Mouse (Mus musculus) adrenal gland, adult 8-10 months (tissue): Measurements from ENCODE around the gene Kcnn1. TPM values are rescaled to one million over a fixed set of nuclear protein-coding genes. Genes with fewer than 3 reads are reported as not detected.

Experiments
- microRNA-seq, 2 experiments: library from miRNA; unstranded; fragments of <30 nt; microRNA quantifications; one replicate each; pipeline ENCODE4 v1.2.0; 2022
- total RNA-seq, 4 experiments: library from RNA; stranded (reverse); gene quantifications; 2 replicates each; pipeline ENCODE4 v1.2.4; 2022

The Kcnn1 gene
- total RNA-seq, 4 experiments from 2014 or later, result 4.2 to 4.7 (median 4.4) TPM

Small RNA genes lying within 50 kb of the gene (microRNA-seq; reads per million reads assigned to microRNA genes)
- gene Mir7067, result 0.34 to 0.88 reads per million in 2 experiments
- gene Mir7240, result 0.35 to 1.2 reads per million in 2 experiments

Other genes with a start within 250 kb of the Kcnn1 start
- 1 to 10 TPM; 1.5 to 4.4 (median 3.2) TPM for gene Lrrc25, start 247.1 kb downstream of the Kcnn1 start, total RNA-seq
- gene Gdf15, start 230.8 kb downstream of the Kcnn1 start, total RNA-seq, result 1 to 10 TPM; 1.8 to 3.5 (median 3.0) TPM
- 100 to 1,000 TPM; 129 to 163 (median 131) TPM for gene Pgpep1, start 202.9 kb downstream of the Kcnn1 start, total RNA-seq
- gene Lsm4, start 190.0 kb downstream of the Kcnn1 start, total RNA-seq, result 100 to 1,000 TPM in 1 of 4 experiments, 10 to 100 TPM in 3; 81.4 to 101 (median 86.6) TPM
- gene Jund, start 164.3 kb downstream of the Kcnn1 start, total RNA-seq, result 100 to 1,000 TPM; 187 to 329 (median 253) TPM
- gene Iqcn, start 159.8 kb downstream of the Kcnn1 start, total RNA-seq, result under 1 TPM in 3 of 4 experiments, not detected in 1; 0.07 to 0.09 (median 0.08) TPM
- gene Gm3336, start 144.7 kb downstream of the Kcnn1 start, total RNA-seq, result not detected
- under 1 TPM; 0.26 to 0.86 (median 0.30) TPM for gene Pde4c, start 139.5 kb downstream of the Kcnn1 start, total RNA-seq
- 10 to 100 TPM; 59.6 to 90.1 (median 74.4) TPM for gene Rab3a, start 108.6 kb downstream of the Kcnn1 start, total RNA-seq
- gene Mpv17l2, start 102.3 kb downstream of the Kcnn1 start, total RNA-seq, result 100 to 1,000 TPM; 106 to 166 (median 126) TPM
- 10 to 100 TPM; 44.0 to 73.8 (median 57.9) TPM for gene Pik3r2, start 86.5 kb downstream of the Kcnn1 start, total RNA-seq
- 10 to 100 TPM; 17.8 to 37.7 (median 26.5) TPM for gene Mast3, start 58.2 kb downstream of the Kcnn1 start, total RNA-seq
- gene Il12rb1, start 54.8 kb downstream of the Kcnn1 start, total RNA-seq, result under 1 TPM; 0.11 to 0.75 (median 0.22) TPM
- gene Arrdc2, start 23.5 kb downstream of the Kcnn1 start, total RNA-seq, result 10 to 100 TPM; 11.7 to 17.7 (median 14.5) TPM
- gene Ccdc124, start 10.7 kb upstream of the Kcnn1 start, total RNA-seq, result 10 to 100 TPM; 48.5 to 68.7 (median 51.3) TPM
- gene Slc5a5, start 29.5 kb upstream of the Kcnn1 start, total RNA-seq, result not detected
- gene Rpl18a, start 34.2 kb upstream of the Kcnn1 start, total RNA-seq, result 1,000 to 10,000 TPM; 1,169 to 1,386 (median 1,259) TPM
- 10 to 100 TPM; 35.7 to 54.1 (median 50.0) TPM for gene Map1s, start 42.7 kb upstream of the Kcnn1 start, total RNA-seq